Mouse (Mus musculus): Measurements from ENCODE around the gene Ltbp1.

Ltbp1 gene

DNA sequence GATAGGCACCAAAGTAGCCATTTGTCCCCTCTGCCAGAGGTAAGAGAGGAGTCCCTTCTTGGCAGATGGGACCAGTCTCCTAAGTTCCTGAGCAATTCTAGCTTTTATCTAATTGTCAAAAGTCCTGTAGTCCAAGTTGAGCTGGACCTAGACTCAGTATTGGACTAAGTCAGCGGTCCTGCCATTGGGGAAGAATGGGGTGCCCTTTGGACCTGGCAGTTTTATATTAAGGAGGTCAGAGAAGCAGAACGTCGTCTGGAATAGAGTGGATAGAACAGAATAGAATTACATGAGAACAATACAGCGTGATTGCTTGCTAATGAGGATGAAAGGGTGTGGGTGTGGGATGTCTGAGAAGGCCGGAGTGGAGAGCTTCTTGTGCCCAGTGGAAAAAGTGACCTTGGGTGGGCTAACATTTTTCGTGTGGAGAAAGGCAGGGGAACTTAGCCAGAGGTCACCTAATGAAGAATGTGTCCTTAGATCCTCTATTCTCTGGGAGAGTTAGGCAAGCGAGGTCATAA is 167.4 kb downstream of the Ltbp1 start:
- DNase-seq (ENCODE audit: extremely low read depth, low read depth), result no peak

GRCm38 (mm10) chr17:75174501-75174900 is 169.1 kb downstream of the Ltbp1 start:
- DNase-seq (ENCODE audit: extremely low read depth, low read depth), result no peak

DNA sequence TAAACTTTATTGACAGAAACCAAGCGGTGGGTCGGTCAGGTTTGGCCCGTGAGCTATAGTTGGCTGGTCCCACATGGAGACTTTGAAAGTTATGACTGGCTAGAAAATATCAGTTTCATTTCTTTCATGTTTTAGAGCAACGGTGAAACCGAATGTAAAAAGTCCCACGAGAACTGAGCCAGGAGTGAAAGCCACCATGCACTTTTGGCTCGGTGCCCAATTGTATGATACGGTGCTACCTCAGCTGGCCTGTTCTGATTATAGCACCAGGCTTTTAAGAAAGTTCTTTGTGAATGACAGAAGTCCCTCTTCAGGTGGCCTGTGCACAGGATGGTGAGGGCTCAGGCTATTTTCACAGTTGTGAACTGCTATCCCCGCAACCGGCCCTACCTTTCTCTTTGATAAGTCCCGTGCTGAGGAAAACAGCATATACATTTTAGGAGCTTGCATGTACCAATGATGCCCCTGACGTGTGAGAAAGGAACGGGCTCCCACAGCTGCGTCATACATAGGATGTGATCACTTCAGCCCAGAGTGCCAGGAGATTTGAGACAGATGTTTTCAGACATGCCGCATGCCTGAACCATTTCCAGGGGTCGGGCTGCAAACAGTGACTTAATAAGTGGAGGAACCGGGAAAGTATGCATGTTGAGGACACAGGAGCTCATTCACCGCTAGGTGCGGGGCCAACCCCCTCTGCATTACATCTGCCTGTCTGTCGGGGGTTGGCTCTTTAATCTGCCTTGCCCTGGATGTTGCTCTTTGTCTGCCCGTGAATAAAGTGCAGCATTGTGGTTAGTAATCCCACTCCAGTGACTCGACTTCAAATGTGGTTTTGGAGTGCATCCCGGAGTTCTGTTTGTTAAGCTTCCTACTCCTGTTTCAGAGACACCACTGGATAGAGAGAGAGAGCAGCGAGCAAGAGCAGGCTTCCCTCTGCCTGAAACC is 172.8 kb downstream of the Ltbp1 start:
- peak; percentile 43 for DNase-seq (ENCODE audit: extremely low read depth, low read depth)

GRCm38 (mm10) chr17:75179001-75179400 is 173.6 kb downstream of the Ltbp1 start:
- DNase-seq (ENCODE audit: extremely low read depth, low read depth), result no peak

DNA sequence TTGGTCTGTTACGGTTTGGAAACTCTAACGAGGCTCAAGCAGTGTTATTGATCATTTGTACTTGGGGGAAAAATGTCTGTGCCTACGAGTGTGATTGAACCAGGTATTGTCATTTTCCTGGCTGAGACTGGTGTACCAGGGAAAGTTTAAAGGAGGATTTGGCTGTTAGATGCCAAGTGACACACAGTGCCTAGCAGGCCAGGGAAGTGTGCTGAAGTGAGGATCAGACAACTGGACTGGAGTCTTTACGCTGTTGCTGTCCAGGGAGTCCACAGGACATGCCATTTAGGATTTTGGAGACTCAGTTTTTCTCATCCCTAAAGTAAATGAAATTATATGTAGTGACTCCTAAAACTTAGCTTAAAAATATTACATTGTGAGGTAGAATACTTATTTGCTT is 174.9 kb downstream of the Ltbp1 start:
- DNase-seq (ENCODE audit: extremely low read depth, low read depth), result no peak

DNA sequence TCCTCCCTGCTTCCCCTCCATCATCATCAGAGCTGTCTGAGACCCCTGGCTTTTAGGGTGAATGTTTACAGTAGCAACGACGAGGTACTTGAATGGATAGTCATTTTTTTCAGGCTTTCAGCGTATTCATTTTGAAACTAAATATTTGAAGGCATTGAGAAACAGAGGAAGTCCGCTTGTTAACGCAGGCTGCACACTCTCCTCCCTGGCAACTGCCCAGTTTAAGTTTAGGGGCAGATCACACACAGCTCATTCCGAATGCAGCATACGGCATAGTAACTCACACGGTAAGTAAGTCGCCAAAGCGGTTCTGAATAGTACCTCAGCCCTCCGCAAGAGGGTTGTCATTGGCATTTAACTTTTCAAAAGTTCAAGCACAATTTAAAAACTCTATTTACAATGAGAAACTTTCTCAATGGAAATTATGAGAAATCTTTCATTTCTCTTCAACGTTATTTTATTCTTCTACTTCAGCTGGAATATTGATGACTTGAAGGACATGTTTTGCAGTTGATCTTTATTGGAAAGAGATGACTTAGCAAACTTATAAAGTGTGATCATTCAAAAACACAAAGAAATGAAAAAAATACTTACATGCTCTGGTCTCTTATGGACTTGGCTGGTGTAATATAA is 175.7 kb downstream of the Ltbp1 start:
- no peak for DNase-seq (ENCODE audit: extremely low read depth, low read depth)

GRCm38 (mm10) chr17:75182319-75183001 is 177.1 kb downstream of the Ltbp1 start:
- DNase-seq (ENCODE audit: extremely low read depth, low read depth), result no peak

GRCm38 (mm10) chr17:75186732-75187509 is 181.6 kb downstream of the Ltbp1 start:
- no peak for DNase-seq (ENCODE audit: extremely low read depth, low read depth)

DNA sequence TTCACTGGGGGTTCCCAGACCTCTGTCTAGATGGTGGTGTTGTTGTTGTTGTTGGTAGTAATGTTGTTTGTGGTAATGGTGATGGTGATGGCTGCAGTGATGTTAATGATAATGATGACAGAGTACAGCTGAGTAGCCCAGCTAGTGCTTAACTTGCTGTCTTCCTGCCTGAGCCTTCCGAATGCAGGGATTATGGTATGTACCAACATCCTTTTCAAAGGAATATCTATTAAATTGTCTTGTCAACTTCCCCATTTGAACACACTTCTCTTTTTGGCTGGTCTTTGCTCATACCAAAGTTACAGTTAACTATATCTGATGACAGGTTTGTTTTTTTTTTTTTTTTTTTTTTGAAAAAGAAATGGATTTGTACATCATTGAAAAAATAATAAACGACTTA is 191.6 kb downstream of the Ltbp1 start:
- no peak for DNase-seq (ENCODE audit: extremely low read depth, low read depth)

GRCm38 (mm10) chr17:75198767-75199166 is 193.4 kb downstream of the Ltbp1 start:
- DNase-seq (ENCODE audit: extremely low read depth, low read depth), result no peak

DNA sequence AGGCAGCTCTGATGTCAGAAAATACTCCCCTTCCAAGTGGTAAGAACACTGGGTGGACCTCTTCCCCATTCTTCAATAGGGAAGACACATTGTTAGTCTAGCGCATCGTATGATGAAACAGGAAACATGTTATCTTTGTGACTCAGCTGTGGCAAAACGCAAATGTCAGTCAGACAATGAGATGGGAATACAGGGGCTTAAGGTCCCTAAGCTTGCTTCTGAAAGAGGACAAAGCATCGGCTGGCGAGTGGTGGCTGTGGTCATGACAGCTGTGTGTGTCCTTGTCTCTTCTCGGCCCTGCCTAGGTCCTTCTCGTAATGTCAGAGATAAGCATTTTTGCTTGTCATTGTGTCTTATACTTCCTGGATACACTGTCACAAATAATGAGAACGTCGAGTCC is 194.3 kb downstream of the Ltbp1 start:
- peak; percentile 83 for DNase-seq (ENCODE audit: extremely low read depth, low read depth)

DNA sequence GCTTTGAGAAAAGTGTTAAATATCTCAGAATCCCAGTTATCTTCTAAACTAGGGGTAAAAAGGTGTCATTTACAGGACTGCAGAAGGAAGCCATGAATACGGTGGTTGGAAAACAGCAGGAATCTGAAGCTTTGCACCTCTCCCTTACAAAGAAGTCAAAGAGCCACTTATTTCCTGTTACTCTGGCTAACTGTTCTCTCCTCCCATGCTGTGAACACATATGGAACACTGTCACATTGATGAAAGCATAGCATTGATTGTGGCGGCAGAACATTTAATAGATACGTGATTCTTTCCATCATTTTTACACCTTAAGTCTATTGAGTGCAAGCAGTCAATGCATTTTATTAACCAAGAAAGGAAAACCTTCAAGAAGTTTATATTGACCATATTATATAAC is 196.9 kb downstream of the Ltbp1 start:
- no peak for DNase-seq (ENCODE audit: extremely low read depth, low read depth)

DNA sequence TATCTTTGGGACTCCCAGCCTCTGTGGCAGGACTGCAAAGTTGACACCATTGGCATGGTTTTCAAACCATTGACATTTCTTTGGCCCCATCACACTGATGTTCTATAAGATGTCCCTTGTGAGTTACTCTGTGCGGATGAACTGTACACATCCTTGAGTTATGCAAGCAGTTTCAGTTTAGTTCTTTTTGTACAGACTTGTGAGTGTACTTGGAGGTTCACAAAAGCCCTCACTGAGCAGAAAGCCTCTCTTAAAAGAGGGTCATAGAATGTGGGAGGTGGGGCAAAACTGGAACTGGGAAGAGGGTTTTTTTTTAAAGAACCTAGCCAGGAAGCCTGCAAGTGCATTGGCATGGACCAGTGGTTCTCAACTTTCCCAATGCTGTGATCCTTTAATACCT is 198.7 kb downstream of the Ltbp1 start:
- no peak for DNase-seq (ENCODE audit: extremely low read depth, low read depth)

DNA sequence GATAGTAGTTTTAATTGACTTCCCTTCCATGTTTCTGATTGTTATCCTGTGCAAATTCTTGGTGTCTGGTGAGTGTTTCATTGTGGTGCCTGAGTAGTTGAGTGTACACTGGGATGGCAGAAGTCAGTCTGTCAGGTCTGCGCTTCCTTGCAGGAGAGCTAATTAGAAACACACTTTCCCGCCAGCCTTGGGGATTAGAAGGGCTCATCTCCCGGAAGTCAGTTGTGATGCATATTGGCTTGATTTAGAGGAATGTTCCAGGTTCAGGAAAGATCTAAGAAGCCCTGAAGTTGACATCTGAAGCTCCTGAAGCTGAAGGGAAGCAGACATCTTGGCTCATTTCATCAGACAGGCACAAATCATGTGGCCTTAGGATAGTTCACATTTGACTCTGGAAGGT is 200.9 kb downstream of the Ltbp1 start:
- DNase-seq (ENCODE audit: extremely low read depth, low read depth), result no peak

GRCm38 (mm10) chr17:75208164-75208698 is 202.9 kb downstream of the Ltbp1 start:
- no peak for DNase-seq (ENCODE audit: extremely low read depth, low read depth)

- DNase-seq (ENCODE audit: extremely low read depth, low read depth), result no peak
Measured at GRCm38 (mm10) chr17:75210526-75210925, 205.2 kb downstream of the Ltbp1 start.

DNA sequence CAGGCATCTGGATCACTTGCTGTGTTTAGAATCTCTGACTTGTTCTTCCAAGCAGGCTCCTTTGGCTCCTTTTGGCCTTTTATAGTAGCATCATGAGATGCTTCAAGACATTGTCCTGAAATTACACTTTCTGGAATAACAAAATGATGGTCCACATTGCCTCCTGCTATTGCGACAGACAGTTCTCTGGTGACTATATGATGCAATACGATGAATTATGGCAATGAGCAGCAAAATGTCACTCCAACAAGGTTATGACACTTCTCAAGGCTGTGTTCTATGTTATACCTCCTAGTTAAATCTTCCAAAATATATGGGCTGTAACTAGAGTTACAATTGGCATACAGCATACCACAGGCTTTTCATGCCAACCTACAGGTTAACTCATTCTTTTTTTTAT is 211.0 kb downstream of the Ltbp1 start:
- no peak for DNase-seq (ENCODE audit: extremely low read depth, low read depth)

GRCm38 (mm10) chr17:75218700-75219099 is 213.3 kb downstream of the Ltbp1 start:
- no peak for DNase-seq (ENCODE audit: extremely low read depth, low read depth)

DNA sequence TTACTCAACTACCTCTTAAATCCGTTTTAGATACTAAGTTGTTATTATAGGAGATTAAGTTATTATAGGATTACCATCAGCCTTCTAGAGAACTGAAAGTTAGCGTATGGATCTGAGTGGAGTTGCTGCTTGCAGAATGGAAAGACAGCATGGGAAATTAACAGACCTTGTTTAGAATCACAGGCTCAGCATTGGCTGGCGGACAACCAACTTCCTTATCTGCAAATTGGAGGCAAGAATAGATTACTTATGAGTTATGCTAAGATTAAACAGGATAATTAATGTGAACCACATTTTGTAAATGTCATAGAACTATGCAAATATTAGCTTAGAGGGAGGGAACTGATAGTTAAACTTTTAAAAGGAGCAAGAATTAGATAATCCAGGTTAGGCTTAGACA is 223.0 kb downstream of the Ltbp1 start:
- no peak for DNase-seq (ENCODE audit: extremely low read depth, low read depth)

DNA sequence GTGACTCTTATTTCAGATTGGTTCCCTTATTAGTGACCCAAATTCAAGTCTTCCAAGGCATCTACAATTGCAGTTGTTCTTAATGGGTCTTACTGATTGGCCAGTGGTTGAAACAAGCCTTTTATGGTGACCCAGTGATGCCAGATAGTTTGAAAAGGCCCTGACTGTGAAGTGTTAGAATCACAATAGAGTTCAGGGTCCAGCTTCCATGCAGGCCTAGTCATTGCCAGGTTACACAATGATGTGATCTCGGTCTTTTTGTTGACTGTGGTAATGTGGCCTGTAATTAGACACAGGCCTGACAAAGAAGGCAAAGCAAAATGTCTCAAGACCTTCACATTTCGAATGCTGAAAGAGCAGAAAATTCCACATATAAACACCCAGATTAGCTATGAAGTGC is 227.8 kb downstream of the Ltbp1 start:
- no peak for DNase-seq (ENCODE audit: extremely low read depth, low read depth)

- DNase-seq (ENCODE audit: extremely low read depth, low read depth), result no peak
Measured at GRCm38 (mm10) chr17:75233923-75234322, 228.6 kb downstream of the Ltbp1 start.
